Mouse (Mus musculus) cerebellum, adult 2 months (tissue): ENCODE measurements at regions not wholly inside any gene's neighbourhood (a gene's known extent, or its start where the extent isn't known, plus 50 kb on each side); places are given as distances from the start of the nearest gene placed in this dataset.

Experiments used
- CTCF ChIP-seq: fragments of 200-500 bp; IDR thresholded peaks from 2 replicates; pipeline ENCODE4 v1.5.1; 2011; ENCODE audit warnings: low read depth, mild to moderate bottlenecking, control low read depth, low read length, moderate library complexity, borderline replicate concordance; ENCODE audit not compliant: insufficient read depth
- POLR2A ChIP-seq: fragments of 200-500 bp; IDR thresholded peaks from 2 replicates; pipeline ENCODE4 v1.6.1; 2011; ENCODE audit warnings: low read length, control low read depth, borderline replicate concordance; ENCODE audit not compliant: insufficient read depth

DNA sequence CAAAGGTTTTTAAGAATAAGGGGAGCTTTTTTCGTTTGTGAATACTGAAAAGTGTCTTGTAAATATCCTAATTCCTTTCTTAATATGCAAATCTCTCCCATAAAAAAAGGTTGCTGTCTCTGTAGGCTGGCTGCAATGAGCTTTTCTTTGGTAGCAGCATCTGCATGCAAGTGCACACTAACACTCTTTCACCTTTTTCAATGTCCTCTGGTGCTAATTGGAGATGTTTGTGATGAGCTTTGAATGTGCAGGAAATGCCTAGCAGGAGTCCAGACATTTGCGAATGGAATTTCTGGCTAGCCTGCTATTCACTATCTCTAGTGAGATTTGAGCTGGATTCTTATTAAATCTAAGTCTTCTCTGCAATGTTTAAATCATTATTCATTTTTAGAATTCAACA is 194.8 kb downstream of the Gria2 start:
- no peak for TF ChIP-seq CTCF
- no peak for TF ChIP-seq POLR2A
